ENCODE assay signal across 11 mouse cellular contexts in genomic region chr2:26526443-26527257, GRCm38 (mm10). TPM values are rescaled to one million over a fixed set of nuclear protein-coding genes. Genes with fewer than 3 reads are reported as not detected.
DNase-seq lines count a peak whose midpoint lies in the region; ATAC-seq and TF ChIP-seq lines count a peak whose summit lies in the region.
"Had no signal": no experiment of that assay in that cellular context is flagged by ENCODE, and none has a peak within 500 bp of the region (broad histone marks: within the 10 kb centered on the region; RNA-seq: fewer than 3 reads in every experiment).

No protein-coding gene starts in this region.

- H3K4me3 ChIP-seq in liver, adult 2 months (ENCODE audit: insufficient read depth, low read depth, low read length) = no peak overlapping the region
- H3K4me3 ChIP-seq in heart, embryonic 10.5 days = no peak overlapping the region
- no peak overlapping the region for H3K4me3 ChIP-seq in intestine, postnatal 0 days (ENCODE audit: low read depth, low read length)
- no peak overlapping the region for H3K4me3 ChIP-seq in neural tube, embryonic 15.5 days (replicated peaks)

- no peak overlapping the region for H3K9ac ChIP-seq in liver, adult 2 months (ENCODE audit: low read depth, low read length)
- H3K9ac ChIP-seq in intestine, postnatal 0 days (ENCODE audit: low read depth, low read length) = no peak overlapping the region
- H3K9ac ChIP-seq in neural tube, embryonic 15.5 days (replicated peaks) = no peak overlapping the region

- TF ChIP-seq CTCF in liver, adult 2 months (IDR thresholded peaks at IDR 0.05; ENCODE audit: low read depth, low read length) = no peak
- TF ChIP-seq CTCF in intestine, postnatal 0 days (IDR thresholded peaks at IDR 0.05; ENCODE audit: low read depth) = no peak

- DNase-seq in liver, adult 2 months (ENCODE audit: extremely low read depth, low read depth, low spot score) = no peak
- no peak for DNase-seq in liver
- no peak for DNase-seq in heart, embryonic 10.5 days (ENCODE audit: low spot score)
- DNase-seq in natural killer cell, adult 2 months (ENCODE audit: low spot score in 2 of 2) = no peak
- no peak for DNase-seq in testis, postnatal 14 days (ENCODE audit: low spot score)
- DNase-seq: adrenal gland, postnatal 10 days; right cerebral cortex, adult 18-20 months had no signal

- H3K27me3 ChIP-seq in liver, adult 2 months (ENCODE audit: control insufficient read depth, insufficient read depth, low read length) = no peaks in the 10 kb centered on the region
- no peaks in the 10 kb centered on the region for H3K27me3 ChIP-seq in heart, embryonic 10.5 days (ENCODE audit: insufficient read depth, poor library complexity, severe bottlenecking)
- no peaks in the 10 kb centered on the region for H3K27me3 ChIP-seq in intestine, postnatal 0 days (replicated peaks; ENCODE audit: control insufficient read depth, insufficient read depth, low read length)
- H3K27me3 ChIP-seq in neural tube, embryonic 15.5 days (replicated peaks) = no peaks in the 10 kb centered on the region

- H3K36me3 ChIP-seq in liver, adult 2 months (ENCODE audit: control insufficient read depth, insufficient read depth, low read length) = no peaks in the 10 kb centered on the region
- H3K36me3 ChIP-seq in heart, embryonic 10.5 days = no peaks in the 10 kb centered on the region
- no peaks in the 10 kb centered on the region for H3K36me3 ChIP-seq in intestine, postnatal 0 days (ENCODE audit: control insufficient read depth, insufficient read depth)
- no peaks in the 10 kb centered on the region for H3K36me3 ChIP-seq in neural tube, embryonic 15.5 days

- H3K4me1 ChIP-seq in liver, adult 2 months (ENCODE audit: control insufficient read depth, insufficient read depth, low read length) = no peaks in the 10 kb centered on the region
- peaks cover 25% of the 10 kb centered on the region for H3K4me1 ChIP-seq in heart, embryonic 10.5 days
- no peaks in the 10 kb centered on the region for H3K4me1 ChIP-seq in intestine, postnatal 0 days (replicated peaks; ENCODE audit: control insufficient read depth, insufficient read depth, low read length)
- peaks cover 17% of the 10 kb centered on the region; the same call in 1 of the 2 replicates for H3K4me1 ChIP-seq in neural tube, embryonic 15.5 days

- 79% methylated on average over 11 of the region's 11 CpGs for WGBS in liver, adult 2 months
- WGBS in heart, embryonic 10.5 days = 46% methylated on average over 11 of the region's 11 CpGs
- WGBS in intestine, postnatal 0 days = 55% methylated on average over 11 of the region's 11 CpGs
- 49% methylated on average over 11 of the region's 11 CpGs for WGBS in neural tube, embryonic 15.5 days

- H3K4me2 ChIP-seq in intestine, postnatal 0 days (replicated peaks; ENCODE audit: low read depth) = no peak overlapping the region
- H3K4me2 ChIP-seq in neural tube, embryonic 15.5 days = no peak overlapping the region

- no peak for ATAC-seq in intestine, postnatal 0 days
- ATAC-seq in neural tube, embryonic 15.5 days (ENCODE audit: low FRiP score) = no peak
- ATAC-seq in monocyte, adult 5-6 weeks (replicated peaks; ENCODE audit: insufficient number of reproducible peaks, low FRiP score, low TSS enrichment, poor library complexity, severe bottlenecking) = no peak

- TF ChIP-seq POLR2A in liver, adult 2 months (IDR thresholded peaks at IDR 0.05; ENCODE audit: extremely low read depth, insufficient read depth, low read length) = no peak

- no peaks in the 10 kb centered on the region for H3K79me2 ChIP-seq in liver, adult 2 months (ENCODE audit: control insufficient read depth, insufficient read depth, low read length)

- no peaks in the 10 kb centered on the region for H3K9me3 ChIP-seq in heart, embryonic 10.5 days
- no peaks in the 10 kb centered on the region for H3K9me3 ChIP-seq in intestine, postnatal 0 days (ENCODE audit: control insufficient read depth)
- H3K9me3 ChIP-seq in neural tube, embryonic 15.5 days (replicated peaks) = no peaks in the 10 kb centered on the region

- H3K27ac ChIP-seq in liver, adult 2 months (replicated peaks; ENCODE audit: insufficient read depth, low read depth, low read length) = peak overlapping the region; percentile 45
- H3K27ac ChIP-seq in heart, embryonic 10.5 days = peak overlapping the region; percentile 60
- peak overlapping the region; percentile 28 for H3K27ac ChIP-seq in intestine, postnatal 0 days (ENCODE audit: low read depth, low read length)
- H3K27ac ChIP-seq in neural tube, embryonic 15.5 days (replicated peaks) = peak overlapping the region; percentile 43; the same call in 1 of the 2 replicates

RNA-seq across cellular contexts. Expression of gene Notch1, which starts 10.2 kb away (rescaled TPM):
- 6.2 and 13.8 TPM in 2 replicates for total RNA-seq in liver, adult 2 months (2014; rRNA removed)
- 9.1 and 9.7 TPM in 2 replicates for polyA plus RNA-seq in liver, adult 2 months (2012; rRNA removed)
- 13.2 and 16.6 TPM in 2 replicates for polyA plus RNA-seq in heart, embryonic 10.5 days (2016; fragmentation: Nextera tagmentation; extraction: Ambion mirVana)
- 3.6 and 3.7 TPM in 2 replicates for polyA plus RNA-seq in intestine, postnatal 0 days (2015; fragmentation: Nextera tagmentation; extraction: Ambion mirVana)
- polyA plus RNA-seq in neural tube, embryonic 15.5 days (2015; fragmentation: Nextera tagmentation; extraction: Ambion mirVana) = 11.7 and 22.6 TPM in 2 replicates
- total RNA-seq in monocyte, adult 5-6 weeks (2017) = 11.6 to 22.2 TPM (median 13.8 TPM) in 3 replicates

RNA-seq across cellular contexts. Expression of gene Egfl7, which starts 53.2 kb away (rescaled TPM):
- total RNA-seq in liver, adult 2 months (2014; rRNA removed) = 58.6 and 67.0 TPM in 2 replicates
- polyA plus RNA-seq in liver, adult 2 months (2012; rRNA removed) = 60.7 and 90.0 TPM in 2 replicates
- 164 and 186 TPM in 2 replicates for polyA plus RNA-seq in heart, embryonic 10.5 days (2016; fragmentation: Nextera tagmentation; extraction: Ambion mirVana)
- 54.4 and 65.2 TPM in 2 replicates for polyA plus RNA-seq in intestine, postnatal 0 days (2015; fragmentation: Nextera tagmentation; extraction: Ambion mirVana)
- 76.5 and 94.1 TPM in 2 replicates for polyA plus RNA-seq in neural tube, embryonic 15.5 days (2015; fragmentation: Nextera tagmentation; extraction: Ambion mirVana)
- total RNA-seq in monocyte, adult 5-6 weeks (2017) = not detected in 3 replicates

RNA-seq across cellular contexts. Expression of gene Gm20532, which starts 59.8 kb away (rescaled TPM):
- total RNA-seq in liver, adult 2 months (2014; rRNA removed) = not detected in 2 replicates
- polyA plus RNA-seq in liver, adult 2 months (2012; rRNA removed) = not detected in 2 replicates
- not detected in 2 replicates for polyA plus RNA-seq in heart, embryonic 10.5 days (2016; fragmentation: Nextera tagmentation; extraction: Ambion mirVana)
- not detected in 2 replicates for polyA plus RNA-seq in intestine, postnatal 0 days (2015; fragmentation: Nextera tagmentation; extraction: Ambion mirVana)
- not detected in 2 replicates for polyA plus RNA-seq in neural tube, embryonic 15.5 days (2015; fragmentation: Nextera tagmentation; extraction: Ambion mirVana)
- total RNA-seq in monocyte, adult 5-6 weeks (2017) = not detected in 3 replicates
- total RNA-seq: adrenal gland, postnatal 10 days; heart, postnatal 14 days had no signal
